Mouse (Mus musculus): Measurements from ENCODE around the gene Gm20388. TPM values are rescaled to one million over a fixed set of nuclear protein-coding genes. Genes with fewer than 3 reads are reported as not detected.

Gene Gm20388
- polyA plus RNA-seq, 1 experiment from 2014 or later: 3.6 TPM

DNA sequence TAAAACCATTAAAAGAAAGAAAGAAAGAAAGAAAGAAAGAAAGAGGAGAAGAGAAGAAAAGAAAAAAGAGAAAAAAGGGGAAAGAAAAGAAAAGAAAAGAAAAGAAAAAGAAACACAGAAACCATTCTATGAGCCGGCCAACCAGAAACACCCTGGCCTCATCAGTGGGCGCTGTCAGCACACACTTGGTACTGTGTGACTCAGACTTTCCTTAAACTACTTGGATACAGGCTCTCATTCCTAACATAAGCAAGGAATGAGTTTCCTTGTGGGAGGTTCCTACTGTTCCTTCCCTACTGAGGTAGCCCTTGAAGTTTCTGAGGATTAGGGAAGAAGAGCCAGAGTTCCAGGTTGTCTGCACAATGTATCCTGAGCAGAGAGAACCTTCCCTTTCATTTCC, 3420.7 kb downstream of the Gm20388 start:
- DNase-seq (ENCODE audit: low spot score): no peak
- WGBS: 85% methylated on average over 2 of the region's 2 CpGs
- peaks cover 33% of the 10 kb centered on the region for H3K27me3 ChIP-seq (replicated peaks; ENCODE audit: low read depth, poor library complexity, severe bottlenecking)
- H3K27ac ChIP-seq (replicated peaks): no peak overlapping the region
- H3K4me1 ChIP-seq: peaks cover 34% of the 10 kb centered on the region
- H3K4me3 ChIP-seq: no peak overlapping the region
- H3K36me3 ChIP-seq (replicated peaks): no peaks in the 10 kb centered on the region
- no peaks in the 10 kb centered on the region for H3K9me3 ChIP-seq

DNA sequence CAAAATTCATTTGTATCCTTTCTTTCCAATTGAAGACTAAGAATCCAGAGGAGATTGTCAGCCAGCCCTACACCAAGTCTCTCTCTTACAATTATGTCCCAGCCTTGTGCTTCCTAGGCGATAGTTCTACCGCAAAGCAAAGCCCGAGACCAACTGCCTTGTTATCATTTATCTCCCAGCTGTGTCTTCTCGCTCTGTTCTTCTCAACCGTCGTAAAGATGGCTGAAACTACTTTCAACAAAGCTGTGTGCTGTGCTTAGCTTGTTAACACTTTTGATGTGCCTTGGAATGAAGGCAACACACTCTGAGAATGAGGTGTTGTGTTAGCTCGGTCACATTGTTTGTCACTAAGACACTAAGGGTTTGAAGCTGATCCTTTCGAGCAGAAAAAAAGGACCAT, 3421.2 kb downstream of the Gm20388 start:
- no peaks in the 10 kb centered on the region for H3K36me3 ChIP-seq (replicated peaks)
- peak overlapping the region; percentile 81 for H3K4me3 ChIP-seq
- H3K9me3 ChIP-seq: no peaks in the 10 kb centered on the region
- peaks cover 34% of the 10 kb centered on the region for H3K4me1 ChIP-seq
- H3K27me3 ChIP-seq (replicated peaks; ENCODE audit: low read depth, poor library complexity, severe bottlenecking): peaks cover 33% of the 10 kb centered on the region
- 45% methylated on average over 8 of the region's 8 CpGs for WGBS
- peak overlapping the region; percentile 80; the same call in 1 of the 2 replicates for H3K27ac ChIP-seq (replicated peaks)
- DNase-seq (ENCODE audit: low spot score): no peak

DNA sequence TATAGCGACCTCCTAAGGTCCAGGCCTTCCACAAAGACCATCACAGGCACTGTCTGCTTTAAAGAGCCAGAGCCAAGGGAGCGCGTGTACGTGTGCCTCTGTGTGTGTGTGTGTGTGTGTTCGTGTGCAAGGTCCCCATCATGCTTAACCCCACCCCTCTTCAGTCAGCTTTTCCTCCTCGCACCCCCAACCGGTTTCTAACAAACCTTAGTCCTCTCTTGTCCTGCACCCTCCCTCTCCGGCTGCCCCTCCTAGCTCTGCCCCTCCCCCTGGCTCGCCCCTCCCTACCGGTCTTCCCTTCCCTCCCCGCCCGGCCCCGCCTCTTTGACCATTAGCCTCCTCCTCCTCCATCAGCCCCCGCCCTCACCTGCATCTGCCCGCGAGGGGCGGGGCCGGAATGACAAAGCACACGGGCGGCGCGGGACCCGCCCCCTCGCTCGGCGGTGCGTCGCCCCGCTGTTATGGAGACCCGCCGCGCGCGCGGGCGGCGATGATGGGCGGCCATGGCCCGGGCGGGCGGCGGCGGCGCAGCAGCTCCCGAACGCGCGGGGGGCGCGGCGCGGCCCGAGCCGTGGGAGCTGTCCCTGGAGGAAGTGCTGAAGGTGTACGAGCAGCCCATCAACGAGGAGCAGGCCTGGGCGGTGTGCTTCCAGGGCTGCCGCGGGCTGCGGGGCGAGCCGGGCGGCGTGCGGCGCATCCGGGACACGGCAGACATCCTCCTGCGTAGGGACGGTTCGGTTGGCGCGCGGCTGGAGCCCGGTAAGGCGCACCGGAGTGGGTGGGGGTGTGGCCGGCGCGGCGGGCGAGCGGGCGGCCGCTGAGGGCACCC, 3421.8 kb downstream of the Gm20388 start, which contains the start of gene Spire2:
Gene Spire2, plus strand, starts transcription at position 452 of the 829 bp plus-strand sequence.
- H3K4me1 ChIP-seq: peaks cover 34% of the 10 kb centered on the region
- no peaks in the 10 kb centered on the region for H3K36me3 ChIP-seq (replicated peaks)
- peaks cover 33% of the 10 kb centered on the region for H3K27me3 ChIP-seq (replicated peaks; ENCODE audit: low read depth, poor library complexity, severe bottlenecking)
- H3K27ac ChIP-seq (replicated peaks): peak within 1 kb of the TSS; percentile 80
- 1% methylated on average over 85 of the region's 85 CpGs for WGBS
- no peaks in the 10 kb centered on the region for H3K9me3 ChIP-seq
- H3K4me3 ChIP-seq: peak within 1 kb of the TSS; percentile 81
- peak; percentile 92 for DNase-seq (ENCODE audit: low spot score)

DNA sequence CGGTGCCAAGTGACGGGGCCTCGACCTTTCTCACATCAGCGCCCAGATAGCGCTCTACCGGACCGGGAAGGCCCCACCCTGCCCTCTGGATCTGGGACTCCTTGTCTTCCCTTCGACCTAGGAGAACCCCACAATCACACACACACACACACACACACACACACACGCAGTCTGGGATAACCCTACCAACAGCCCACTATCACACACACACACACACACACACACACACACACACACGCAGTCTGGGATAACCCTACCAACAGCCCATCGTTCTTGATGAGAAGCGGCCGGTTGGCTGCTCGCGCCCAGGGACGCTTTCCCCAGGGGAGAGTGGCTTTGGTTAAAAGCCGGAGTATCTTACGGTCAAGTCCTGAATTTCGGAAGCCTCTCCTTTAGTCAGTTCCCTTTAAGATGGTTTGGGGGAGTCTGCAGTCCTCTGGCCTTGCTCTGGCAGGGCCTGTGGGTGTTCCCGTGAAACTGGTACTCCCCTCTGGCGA, 3422.5 kb downstream of the Gm20388 start:
- Histone ChIP-seq H3K36me3 (replicated peaks) (no peaks in the 10 kb centered on the region), H3K27me3 (replicated peaks; ENCODE audit: low read depth, poor library complexity, severe bottlenecking) (peaks cover 33% of the 10 kb centered on the region), H3K4me3 (peak overlapping the region; percentile 81), H3K9me3 (no peaks in the 10 kb centered on the region), H3K27ac (replicated peaks) (peak overlapping the region; percentile 80), H3K4me1 (peaks cover 34% of the 10 kb centered on the region)
- peak; percentile 26 for DNase-seq (ENCODE audit: low spot score)
- WGBS: 2% methylated on average over 21 of the region's 21 CpGs

GRCm38 (mm10) chr8:123333864-123334263, 3423.2 kb downstream of the Gm20388 start:
- no peaks in the 10 kb centered on the region for H3K36me3 ChIP-seq (replicated peaks)
- no peaks in the 10 kb centered on the region for H3K9me3 ChIP-seq
- DNase-seq (ENCODE audit: low spot score): no peak
- 4% methylated on average over 7 of the region's 7 CpGs for WGBS
- peak overlapping the region; percentile 81 for H3K4me3 ChIP-seq
- H3K27ac ChIP-seq (replicated peaks): 0 out of 2 replicates have a peak overlapping the region, but pooled peaks have one; percentile 6
- peaks cover 33% of the 10 kb centered on the region for H3K27me3 ChIP-seq (replicated peaks; ENCODE audit: low read depth, poor library complexity, severe bottlenecking)
- peaks cover 34% of the 10 kb centered on the region for H3K4me1 ChIP-seq

- no peaks in the 10 kb centered on the region for H3K9me3 ChIP-seq
- H3K27me3 ChIP-seq (replicated peaks; ENCODE audit: low read depth, poor library complexity, severe bottlenecking): peaks cover 33% of the 10 kb centered on the region
- H3K4me3 ChIP-seq: peak overlapping the region; percentile 81
- no peaks in the 10 kb centered on the region for H3K36me3 ChIP-seq (replicated peaks)
- no peak overlapping the region for H3K27ac ChIP-seq (replicated peaks)
- 2% methylated on average over 1 of the region's 1 CpGs for WGBS
- DNase-seq (ENCODE audit: low spot score): no peak
- H3K4me1 ChIP-seq: peaks cover 34% of the 10 kb centered on the region
Observed at GRCm38 (mm10) chr8:123334467-123334866, 3423.8 kb downstream of the Gm20388 start.

GRCm38 (mm10) chr8:123337475-123337874, 3426.8 kb downstream of the Gm20388 start:
- H3K4me1 ChIP-seq: peaks cover 22% of the 10 kb centered on the region
- H3K4me3 ChIP-seq: no peak overlapping the region
- H3K27me3 ChIP-seq (replicated peaks; ENCODE audit: low read depth, poor library complexity, severe bottlenecking): peaks cover 22% of the 10 kb centered on the region
- no peak for DNase-seq (ENCODE audit: low spot score)
- H3K36me3 ChIP-seq (replicated peaks): peaks cover 5% of the 10 kb centered on the region; the same call in 1 of the 2 replicates
- peaks cover 3% of the 10 kb centered on the region; the same call in 1 of the 2 replicates for H3K9me3 ChIP-seq
- WGBS: 83% methylated on average over 3 of the region's 3 CpGs
- no peak overlapping the region for H3K27ac ChIP-seq (replicated peaks)

- 95% methylated on average over 4 of the region's 4 CpGs for WGBS
- H3K4me1 ChIP-seq: peaks cover 17% of the 10 kb centered on the region
- no peak overlapping the region for H3K27ac ChIP-seq (replicated peaks)
- no peak for DNase-seq (ENCODE audit: low spot score)
- peaks cover 3% of the 10 kb centered on the region; the same call in 1 of the 2 replicates for H3K9me3 ChIP-seq
- H3K36me3 ChIP-seq (replicated peaks): peaks cover 5% of the 10 kb centered on the region; the same call in 1 of the 2 replicates
- no peaks in the 10 kb centered on the region for H3K27me3 ChIP-seq (replicated peaks; ENCODE audit: low read depth, poor library complexity, severe bottlenecking)
- no peak overlapping the region for H3K4me3 ChIP-seq
Observed at GRCm38 (mm10) chr8:123340071-123340470, 3429.4 kb downstream of the Gm20388 start.

DNA sequence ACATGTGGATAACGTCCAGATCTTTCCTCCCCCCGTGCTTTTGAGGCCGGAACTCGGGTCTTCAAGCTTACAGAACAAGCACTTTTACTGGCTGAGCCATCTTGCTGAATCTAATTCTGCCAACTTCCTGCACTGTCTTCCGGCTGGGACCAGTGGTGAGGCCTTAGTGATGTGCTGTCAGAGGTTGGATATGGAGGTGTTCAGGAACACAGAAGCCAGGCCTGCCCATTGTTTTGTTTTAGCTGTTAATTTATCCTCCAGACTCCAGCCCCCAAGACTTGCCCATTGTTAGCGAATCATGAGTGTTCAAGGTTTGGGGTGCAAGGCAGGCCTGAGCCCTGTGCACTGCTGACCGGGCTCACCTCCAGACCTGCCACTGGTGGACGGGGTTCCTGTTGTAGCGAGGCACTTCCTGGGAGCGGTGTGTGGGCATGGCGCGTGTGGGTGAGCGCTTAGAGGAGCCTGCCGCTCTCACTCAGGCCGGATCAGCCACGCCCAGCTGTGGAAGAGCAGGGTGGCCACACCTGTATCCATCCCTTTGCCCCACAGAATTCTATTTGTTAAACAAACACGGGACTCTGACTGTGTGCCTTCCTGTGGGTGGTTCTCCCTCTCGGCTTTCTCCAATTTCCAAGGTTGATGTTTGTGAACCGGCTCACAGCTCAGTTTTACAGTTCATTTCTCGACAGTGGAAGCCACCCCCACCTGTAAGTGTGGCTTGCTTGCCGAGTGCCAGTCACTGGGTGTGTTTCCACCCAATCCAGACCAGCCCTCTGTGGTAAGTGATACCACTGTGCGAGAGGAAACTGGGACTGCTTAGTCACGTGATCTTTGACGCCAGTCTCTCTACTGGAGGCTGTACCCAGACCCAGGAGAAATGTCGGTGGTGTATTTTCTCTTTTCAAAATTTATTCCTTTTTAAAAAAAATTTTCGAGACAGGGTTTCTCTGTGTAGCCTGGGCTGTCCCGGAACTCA, 3430.7 kb downstream of the Gm20388 start:
- DNase-seq (ENCODE audit: low spot score): no peak
- no peak overlapping the region for H3K4me3 ChIP-seq
- H3K27me3 ChIP-seq (replicated peaks; ENCODE audit: low read depth, poor library complexity, severe bottlenecking): no peaks in the 10 kb centered on the region
- H3K27ac ChIP-seq (replicated peaks): no peak overlapping the region
- WGBS: 85% methylated on average over 27 of the region's 27 CpGs
- peaks cover 3% of the 10 kb centered on the region; the same call in 1 of the 2 replicates for H3K9me3 ChIP-seq
- peaks cover 17% of the 10 kb centered on the region for H3K4me1 ChIP-seq
- peaks cover 5% of the 10 kb centered on the region; the same call in 1 of the 2 replicates for H3K36me3 ChIP-seq (replicated peaks)

DNA sequence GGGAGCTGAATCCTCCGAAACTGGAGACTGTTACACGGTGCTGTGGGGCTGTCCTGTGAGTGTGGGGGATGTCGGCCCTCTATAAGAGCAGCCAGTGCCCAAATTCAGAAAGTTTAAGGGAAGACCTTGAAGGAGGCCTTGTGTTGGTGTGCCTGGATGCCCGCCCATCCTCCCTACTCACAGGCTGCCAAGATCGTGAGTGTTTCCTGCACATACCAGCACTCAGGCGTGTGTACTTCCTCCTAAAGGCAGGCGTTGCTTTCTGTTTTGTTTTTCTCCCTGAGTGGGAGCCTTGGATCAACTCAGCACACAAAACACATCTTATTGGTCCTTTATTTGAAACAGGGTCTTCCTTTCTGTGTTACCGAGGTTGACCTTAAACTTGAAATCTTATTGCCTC, 3431.6 kb downstream of the Gm20388 start:
- 85% methylated on average over 8 of the region's 8 CpGs for WGBS

DNA sequence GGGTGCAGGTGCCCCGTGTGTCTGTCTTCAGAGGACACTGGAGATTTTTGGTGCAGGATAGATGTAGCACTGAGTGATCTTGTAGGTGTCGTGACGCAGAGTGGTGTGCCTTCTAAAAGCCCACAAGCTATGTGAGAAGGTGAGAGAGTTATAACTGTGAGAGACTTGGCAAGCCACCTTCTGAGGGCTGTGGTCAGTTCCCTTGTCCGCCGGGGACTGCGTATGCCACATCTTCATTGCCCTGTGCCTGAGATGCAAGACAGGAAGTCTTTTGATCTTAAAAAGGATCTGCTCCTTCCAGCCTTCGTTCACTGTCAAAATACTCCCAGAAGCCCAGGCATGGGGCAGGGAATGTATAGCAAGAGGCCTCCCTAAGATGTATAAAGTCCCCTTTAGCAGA, 3432.3 kb downstream of the Gm20388 start:
- peaks cover 22% of the 10 kb centered on the region for H3K4me1 ChIP-seq
- peaks cover 3% of the 10 kb centered on the region; the same call in 1 of the 2 replicates for H3K9me3 ChIP-seq
- WGBS: 80% methylated on average over 7 of the region's 7 CpGs
- no peak overlapping the region for H3K4me3 ChIP-seq
- peaks cover 5% of the 10 kb centered on the region; the same call in 1 of the 2 replicates for H3K36me3 ChIP-seq (replicated peaks)
- DNase-seq (ENCODE audit: low spot score): no peak
- no peak overlapping the region for H3K27ac ChIP-seq (replicated peaks)
- H3K27me3 ChIP-seq (replicated peaks; ENCODE audit: low read depth, poor library complexity, severe bottlenecking): no peaks in the 10 kb centered on the region

More for the DNA sequence above, 3431.6 kb downstream of the Gm20388 start:
- H3K36me3 ChIP-seq (replicated peaks): peaks cover 5% of the 10 kb centered on the region; the same call in 1 of the 2 replicates
- H3K4me3 ChIP-seq: no peak overlapping the region
- DNase-seq (ENCODE audit: low spot score): no peak
- H3K9me3 ChIP-seq: peaks cover 3% of the 10 kb centered on the region; the same call in 1 of the 2 replicates
- peaks cover 17% of the 10 kb centered on the region for H3K4me1 ChIP-seq
- no peak overlapping the region for H3K27ac ChIP-seq (replicated peaks)
- H3K27me3 ChIP-seq (replicated peaks; ENCODE audit: low read depth, poor library complexity, severe bottlenecking): no peaks in the 10 kb centered on the region

- DNase-seq (ENCODE audit: low spot score): no peak
- Histone ChIP-seq H3K4me3 (no peak overlapping the region), H3K4me1 (peaks cover 27% of the 10 kb centered on the region), H3K27me3 (replicated peaks; ENCODE audit: low read depth, poor library complexity, severe bottlenecking) (no peaks in the 10 kb centered on the region), H3K36me3 (replicated peaks) (peaks cover 5% of the 10 kb centered on the region; the same call in 1 of the 2 replicates), H3K9me3 (peaks cover 3% of the 10 kb centered on the region; the same call in 1 of the 2 replicates), H3K27ac (replicated peaks) (no peak overlapping the region)
- 88% methylated on average over 12 of the region's 12 CpGs for WGBS
Observed at GRCm38 (mm10) chr8:123343422-123343821, 3432.8 kb downstream of the Gm20388 start.

All from embryonic facial prominence, embryonic 10.5 days (tissue).